Mouse (Mus musculus) skeletal muscle tissue, adult 2 months (tissue): ENCODE data around the gene Gdpd2.

ENCODE experiments used
- DNase-seq: peaks from one replicate; pipeline ENCODE4 v3.0.0-alpha.2; 2012; ENCODE audit warnings: low read depth, low spot score

Gdpd2 gene

DNA sequence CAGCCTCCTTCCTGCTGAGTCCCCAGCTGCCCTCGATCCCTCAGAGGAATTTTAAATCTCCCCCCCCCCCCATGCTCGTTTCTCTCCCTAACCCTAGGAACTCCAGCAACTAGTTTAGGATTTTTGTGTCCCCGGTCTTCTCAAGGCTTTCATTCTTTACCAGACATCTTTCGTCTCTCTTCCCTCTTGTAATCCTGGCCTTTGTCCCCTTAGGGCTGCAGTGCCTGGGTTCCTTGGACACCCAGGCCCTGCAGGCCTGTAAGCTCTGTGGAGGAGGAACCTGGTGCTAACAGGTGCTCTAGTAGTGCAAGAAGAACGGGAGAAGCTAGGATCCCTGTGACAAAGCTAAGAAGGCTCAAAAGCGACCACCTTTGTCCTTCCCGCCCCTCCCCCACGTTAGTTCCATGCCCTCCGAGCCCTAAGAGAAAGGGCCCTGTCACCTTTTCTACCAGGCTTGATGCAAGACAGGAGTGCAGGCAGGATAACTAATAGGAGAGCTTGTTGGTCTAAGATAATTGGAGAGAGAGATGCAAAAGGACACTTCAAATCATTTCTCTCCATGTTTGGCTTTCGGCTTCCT, 48.1 kb downstream of the Gdpd2 start:
- no peak for DNase-seq

DNA sequence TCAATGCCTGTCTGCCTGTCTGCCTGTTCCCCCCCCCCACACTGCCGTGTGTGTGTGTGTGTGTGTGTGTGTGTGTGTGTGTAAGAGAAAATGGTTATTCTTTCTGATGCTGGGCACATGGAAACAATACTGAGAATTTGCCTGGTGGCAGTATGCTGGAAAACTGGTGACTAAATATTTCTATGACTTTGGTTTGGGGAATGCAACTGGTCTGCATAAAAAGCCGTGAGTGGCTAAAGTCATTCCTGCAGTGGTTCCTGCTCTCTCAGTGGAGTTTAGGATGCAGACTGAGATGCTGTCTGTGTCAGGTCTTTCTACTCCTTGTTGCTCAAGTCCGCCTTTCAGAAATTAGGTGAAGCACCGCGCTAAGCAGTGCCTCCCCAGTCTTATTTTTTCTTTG, 48.7 kb downstream of the Gdpd2 start:
- no peak for DNase-seq
